12 mouse cellular contexts compared by ENCODE assay signal in genomic region chr6:112742297-112742696, GRCm38 (mm10). TPM values are rescaled to one million over a fixed set of nuclear protein-coding genes. Genes with fewer than 3 reads are reported as not detected.
A peak's percentile ranks its signal among the peaks of the same experiment; 100 is the strongest.
DNase-seq lines count a peak whose midpoint lies in the region; TF ChIP-seq lines count a peak whose summit lies in the region.
"Had no signal": no experiment of that assay in that cellular context is flagged by ENCODE, and none has a peak within 500 bp of the region (broad histone marks: within the 10 kb centered on the region; RNA-seq: fewer than 3 reads in every experiment).

No protein-coding gene starts in this region.

- no peaks in the 10 kb centered on the region for H3K79me2 ChIP-seq in heart, adult 2 months (replicated peaks; ENCODE audit: control insufficient read depth, insufficient read depth, low read length)

- no peaks in the 10 kb centered on the region for H3K27me3 ChIP-seq in heart, adult 2 months (ENCODE audit: control insufficient read depth, insufficient read depth, low read length)
- no peaks in the 10 kb centered on the region for H3K27me3 ChIP-seq in heart, embryonic 10.5 days (ENCODE audit: insufficient read depth, poor library complexity, severe bottlenecking)
- H3K27me3 ChIP-seq: kidney, embryonic 15.5 days had no signal

- DNase-seq in heart, adult 2 months = no peak
- DNase-seq in heart, embryonic 10.5 days (ENCODE audit: low spot score) = no peak
- no peak for DNase-seq in left cerebral cortex, adult 2 months (ENCODE audit: extremely low spot score in 1 of 2, low spot score in 2 of 2)
- DNase-seq in left cerebral cortex, adult 9 months (ENCODE audit: low spot score in 2 of 2) = no peak
- DNase-seq in ES-CJ7 (ENCODE audit: low read depth, low spot score) = peak; percentile 22
- DNase-seq in yolk sac, embryonic 10.5 days (ENCODE audit: low spot score) = no peak
- no peak for DNase-seq in layer of hippocampus, adult 18-20 months (ENCODE audit: low spot score in 2 of 2)
- DNase-seq: cerebellum, adult 18-20 months; spleen, adult 18-20 months had no signal

- intact Hi-C loops in heart, adult 2 months (cut with DNase I) = no loop called here
- intact Hi-C loops in left cerebral cortex, adult 2 months (cut with DNase I) = no loop called here

- peak; percentile 43 for TF ChIP-seq CTCF in heart, adult 2 months (IDR thresholded peaks at IDR 0.05)
- TF ChIP-seq CTCF in left cerebral cortex, adult 2 months (IDR thresholded peaks at IDR 0.05) = peak; percentile 37
- TF ChIP-seq CTCF in embryonic fibroblast, embryonic 13.5 days (IDR thresholded peaks at IDR 0.05; ENCODE audit: borderline replicate concordance, insufficient read depth, low read length) = peak; percentile 25; the same call in 1 of the 2 replicates

- TF ChIP-seq EP300 in heart, adult 2 months (IDR thresholded peaks at IDR 0.05; ENCODE audit: insufficient read depth, low read depth, low read length) = no peak

- H3K4me3 ChIP-seq in heart, adult 2 months = no peak overlapping the region
- H3K4me3 ChIP-seq in heart, embryonic 10.5 days = no peak overlapping the region
- no peak overlapping the region for H3K4me3 ChIP-seq in left cerebral cortex, adult 2 months
- H3K4me3 ChIP-seq in embryonic fibroblast, embryonic 13.5 days (ENCODE audit: insufficient read depth, low read length) = no peak overlapping the region
- H3K4me3 ChIP-seq: kidney, embryonic 15.5 days had no signal

- WGBS in heart, adult 2 months = 80% methylated on average over 2 of the region's 2 CpGs
- WGBS in heart, embryonic 10.5 days = 77% methylated on average over 2 of the region's 2 CpGs

- TF ChIP-seq POLR2A in heart, adult 2 months (IDR thresholded peaks at IDR 0.05; ENCODE audit: insufficient read depth, low read depth, low read length) = no peak
- no peak for TF ChIP-seq POLR2A in embryonic fibroblast, embryonic 13.5 days (IDR thresholded peaks at IDR 0.05; ENCODE audit: low read depth, low read length)

- H3K9ac ChIP-seq in heart, adult 2 months (ENCODE audit: low read depth, low read length) = no peak overlapping the region
- H3K9ac ChIP-seq: kidney, embryonic 15.5 days had no signal

- H3K36me3 ChIP-seq in heart, adult 2 months (ENCODE audit: control insufficient read depth, insufficient read depth, low read length) = no peaks in the 10 kb centered on the region
- no peaks in the 10 kb centered on the region for H3K36me3 ChIP-seq in heart, embryonic 10.5 days
- H3K36me3 ChIP-seq: kidney, embryonic 15.5 days had no signal

- H3K4me1 ChIP-seq in heart, adult 2 months (ENCODE audit: control insufficient read depth, insufficient read depth, low read length) = no peaks in the 10 kb centered on the region
- H3K4me1 ChIP-seq in heart, embryonic 10.5 days = no peaks in the 10 kb centered on the region
- H3K4me1 ChIP-seq in embryonic fibroblast, embryonic 13.5 days (ENCODE audit: control insufficient read depth, insufficient read depth, low read length) = no peaks in the 10 kb centered on the region
- H3K4me1 ChIP-seq: kidney, embryonic 15.5 days had no signal

- H3K27ac ChIP-seq in heart, adult 2 months = no peak overlapping the region
- H3K27ac ChIP-seq in heart, embryonic 10.5 days = no peak overlapping the region
- peak overlapping the region; percentile 44 for H3K27ac ChIP-seq in left cerebral cortex, adult 2 months
- no peak overlapping the region for H3K27ac ChIP-seq in embryonic fibroblast, embryonic 13.5 days (ENCODE audit: insufficient read depth, low read length)
- H3K27ac ChIP-seq: kidney, embryonic 15.5 days; macrophage had no signal

- no peaks in the 10 kb centered on the region for H3K9me3 ChIP-seq in heart, embryonic 10.5 days
- H3K9me3 ChIP-seq: kidney, embryonic 15.5 days had no signal

RNA-seq across cellular contexts. Expression of gene Rad18, which starts 45.8 kb away (rescaled TPM):
- 1 to 10 TPM; 1.3 to 1.6 TPM for total RNA-seq in heart, adult 2 months (2021)
- polyA plus RNA-seq in heart, adult 2 months (2012; rRNA removed) = 0.53 and 0.66 TPM in 2 replicates
- polyA plus RNA-seq in heart, embryonic 10.5 days (2016; fragmentation: Nextera tagmentation; extraction: Ambion mirVana) = 32.9 and 39.5 TPM in 2 replicates
- total RNA-seq in left cerebral cortex, adult 2 months (2021) = 1 to 10 TPM; 7.2 TPM
- 26.4 and 32.9 TPM in 2 replicates for polyA plus RNA-seq in embryonic fibroblast, embryonic 13.5 days (2011; ENCODE audit: insufficient read length, low read depth, missing spikeins)
- total RNA-seq in layer of hippocampus, adult 18-20 months (2021) = 1 to 10 TPM; 7.3 to 8.4 TPM
